20 mouse cellular contexts compared by ENCODE assay signal in genomic region chr2:91164991-91165390, GRCm38 (mm10). TPM values are rescaled to one million over a fixed set of nuclear protein-coding genes. Genes with fewer than 3 reads are reported as not detected.
A peak's percentile ranks its signal among the peaks of the same experiment; 100 is the strongest.
DNase-seq lines count a peak whose midpoint lies in the region; ATAC-seq lines count a peak whose summit lies in the region.
"Had no signal": no experiment of that assay in that cellular context is flagged by ENCODE, and none has a peak within 500 bp of the region (broad histone marks: within the 10 kb centered on the region; RNA-seq: fewer than 3 reads in every experiment).

No protein-coding gene starts in this region.

- no peak overlapping the region for H3K4me3 ChIP-seq in liver, embryonic 11.5 days (ENCODE audit: low read depth, low read length)
- no peak overlapping the region for H3K4me3 ChIP-seq in liver, embryonic 15.5 days (replicated peaks)
- H3K4me3 ChIP-seq: embryonic facial prominence, embryonic 13.5 days; forebrain, embryonic 12.5 days; hindbrain, embryonic 10.5 days; intestine, embryonic 15.5 days had no signal

- no peak overlapping the region for H3K4me2 ChIP-seq in liver, embryonic 11.5 days
- H3K4me2 ChIP-seq in liver, embryonic 15.5 days, result no peak overlapping the region
- H3K4me2 ChIP-seq: embryonic facial prominence, embryonic 13.5 days; forebrain, embryonic 12.5 days; hindbrain, embryonic 14.5 days; intestine, embryonic 15.5 days had no signal

- H3K36me3 ChIP-seq in liver, embryonic 11.5 days (ENCODE audit: control insufficient read depth, insufficient read depth, low read length), result peaks cover 3% of the 10 kb centered on the region; the same call in 1 of the 2 replicates
- H3K36me3 ChIP-seq in liver, embryonic 15.5 days (replicated peaks), result peaks cover 60% of the 10 kb centered on the region

- WGBS in liver, embryonic 11.5 days, result 58% methylated on average over 6 of the region's 6 CpGs
- WGBS in liver, embryonic 15.5 days (ENCODE audit: insufficient replicate concordance), result 36% methylated on average over 6 of the region's 6 CpGs

- ATAC-seq in liver, embryonic 11.5 days (replicated peaks; ENCODE audit: low FRiP score), result peak; percentile 83
- ATAC-seq in liver, embryonic 15.5 days (ENCODE audit: insufficient read depth), result peak; percentile 77
- peak; percentile 93 for ATAC-seq in megakaryocyte-erythroid progenitor cell, adult 5-6 weeks (replicated peaks; ENCODE audit: low FRiP score, low TSS enrichment, poor library complexity, severe bottlenecking)
- ATAC-seq: forebrain, embryonic 16.5 days; intestine, embryonic 15.5 days had no signal

- no peak overlapping the region for H3K9ac ChIP-seq in liver, embryonic 11.5 days (ENCODE audit: low read depth, low read length)
- no peak overlapping the region for H3K9ac ChIP-seq in liver, embryonic 15.5 days
- H3K9ac ChIP-seq: embryonic facial prominence, embryonic 13.5 days; forebrain, embryonic 12.5 days; hindbrain, embryonic 14.5 days; intestine, embryonic 15.5 days had no signal

- H3K9me3 ChIP-seq in liver, embryonic 11.5 days (ENCODE audit: control insufficient read depth, low read length), result no peaks in the 10 kb centered on the region
- no peaks in the 10 kb centered on the region for H3K9me3 ChIP-seq in liver, embryonic 15.5 days (replicated peaks)
- H3K9me3 ChIP-seq: embryonic facial prominence, embryonic 13.5 days; forebrain, embryonic 12.5 days; hindbrain, embryonic 10.5 days; intestine, embryonic 15.5 days had no signal

- DNase-seq in c-Kit-positive CD71-positive TER-119-negative erythroid progenitor cells, embryonic 14.5 days (ENCODE audit: low read depth), result peak; percentile 44
- no peak for DNase-seq in liver, embryonic 11.5 days (ENCODE audit: low spot score)
- no peak for DNase-seq in right cerebral cortex, postnatal 25 days
- DNase-seq in embryo, embryonic 10 days (ENCODE audit: low spot score), result no peak
- DNase-seq in adrenal gland, adult 18-20 months (ENCODE audit: low spot score in 2 of 2), result no peak
- DNase-seq: adrenal gland, postnatal 25 days; cerebellum, adult 11-12 months; cerebellum, adult 9-10 months; cerebellum, postnatal 25 days; gastrocnemius, postnatal 36 days; heart, adult 11 months; heart, postnatal 14 days had no signal

- no peak overlapping the region for H3K27ac ChIP-seq in liver, embryonic 11.5 days (ENCODE audit: low read depth, low read length)
- H3K27ac ChIP-seq in liver, embryonic 15.5 days (replicated peaks), result no peak overlapping the region
- H3K27ac ChIP-seq: embryonic facial prominence, embryonic 13.5 days; forebrain, embryonic 12.5 days; hindbrain, embryonic 10.5 days; hindbrain, embryonic 14.5 days; intestine, embryonic 15.5 days had no signal

- peaks cover 18% of the 10 kb centered on the region for H3K4me1 ChIP-seq in liver, embryonic 11.5 days (replicated peaks; ENCODE audit: control insufficient read depth, insufficient read depth, low read length)
- H3K4me1 ChIP-seq in liver, embryonic 15.5 days (replicated peaks), result peaks cover 26% of the 10 kb centered on the region
- H3K4me1 ChIP-seq: embryonic facial prominence, embryonic 13.5 days; forebrain, embryonic 12.5 days; hindbrain, embryonic 10.5 days; intestine, embryonic 15.5 days had no signal

- H3K27me3 ChIP-seq in liver, embryonic 11.5 days (replicated peaks; ENCODE audit: control insufficient read depth, insufficient read depth, low read length), result no peaks in the 10 kb centered on the region
- H3K27me3 ChIP-seq in liver, embryonic 15.5 days, result no peaks in the 10 kb centered on the region
- H3K27me3 ChIP-seq: embryonic facial prominence, embryonic 13.5 days; forebrain, embryonic 12.5 days; intestine, embryonic 15.5 days had no signal

RNA-seq across cellular contexts. Expression of gene Madd, which starts 18.6 kb away (rescaled TPM):
- polyA plus RNA-seq in liver, embryonic 11.5 days (2014; fragmentation: Nextera tagmentation; extraction: Ambion mirVana), result 13.7 and 14.0 TPM in 2 replicates
- polyA plus RNA-seq in liver, embryonic 15.5 days (2015; fragmentation: Nextera tagmentation; extraction: Ambion mirVana), result 6.3 and 6.9 TPM in 2 replicates
- 35.5 and 48.2 TPM in 2 replicates for total RNA-seq in megakaryocyte-erythroid progenitor cell, adult 5-6 weeks (2014; fragmentation: Nextera tagmentation)
- 21.9 and 26.1 TPM in 2 replicates for total RNA-seq in megakaryocyte-erythroid progenitor cell, adult 5-6 weeks (2017)
- 10 to 100 TPM; 22.2 TPM for total RNA-seq in adrenal gland, adult 18-20 months (2021)

RNA-seq across cellular contexts. Expression of gene Nr1h3, which starts 37.6 kb away (rescaled TPM):
- 12.2 and 14.6 TPM in 2 replicates for polyA plus RNA-seq in liver, embryonic 11.5 days (2014; fragmentation: Nextera tagmentation; extraction: Ambion mirVana)
- polyA plus RNA-seq in liver, embryonic 15.5 days (2015; fragmentation: Nextera tagmentation; extraction: Ambion mirVana), result 20.4 and 21.0 TPM in 2 replicates
- 1.5 TPM in 1 of 2 replicates, not detected in the other for total RNA-seq in megakaryocyte-erythroid progenitor cell, adult 5-6 weeks (2014; fragmentation: Nextera tagmentation)
- total RNA-seq in megakaryocyte-erythroid progenitor cell, adult 5-6 weeks (2017), result not detected in 2 replicates
- 10 to 100 TPM; 22.2 to 53.1 TPM for total RNA-seq in adrenal gland, adult 18-20 months (2021)

RNA-seq across cellular contexts. Expression of gene Acp2, which starts 37.7 kb away (rescaled TPM):
- 16.2 and 17.8 TPM in 2 replicates for polyA plus RNA-seq in liver, embryonic 11.5 days (2014; fragmentation: Nextera tagmentation; extraction: Ambion mirVana)
- polyA plus RNA-seq in liver, embryonic 15.5 days (2015; fragmentation: Nextera tagmentation; extraction: Ambion mirVana), result 9.9 and 10.1 TPM in 2 replicates
- 10.9 and 11.4 TPM in 2 replicates for total RNA-seq in megakaryocyte-erythroid progenitor cell, adult 5-6 weeks (2014; fragmentation: Nextera tagmentation)
- total RNA-seq in megakaryocyte-erythroid progenitor cell, adult 5-6 weeks (2017), result 8.8 and 21.9 TPM in 2 replicates
- total RNA-seq in adrenal gland, adult 18-20 months (2021), result 10 to 100 TPM; 38.5 to 43.7 TPM

RNA-seq across cellular contexts. Expression of gene Mybpc3, which starts 47.0 kb away (rescaled TPM):
- 1.2 and 5.0 TPM in 2 replicates for polyA plus RNA-seq in liver, embryonic 11.5 days (2014; fragmentation: Nextera tagmentation; extraction: Ambion mirVana)
- polyA plus RNA-seq in liver, embryonic 15.5 days (2015; fragmentation: Nextera tagmentation; extraction: Ambion mirVana), result 0.15 and 0.17 TPM in 2 replicates
- total RNA-seq in megakaryocyte-erythroid progenitor cell, adult 5-6 weeks (2014; fragmentation: Nextera tagmentation), result not detected in 2 replicates
- total RNA-seq in megakaryocyte-erythroid progenitor cell, adult 5-6 weeks (2017), result 0.42 TPM in 1 of 2 replicates, not detected in the other
- under 1 TPM; 0.07 to 0.19 TPM for total RNA-seq in adrenal gland, adult 18-20 months (2021)
- total RNA-seq: adrenal gland, postnatal 25 days; gastrocnemius, postnatal 36 days had no signal
- polyA plus RNA-seq: forebrain, embryonic 16.5 days; hindbrain, embryonic 10.5 days; hindbrain, embryonic 14.5 days had no signal

Comparison
In these comparisons a context has a peak if more than half of its experiments do, and no peak if none do; other contexts are left out.
1. RNA of gene Nr1h3, which starts 37.6 kb away (total RNA-seq): 22.2 to 53.1 TPM in adrenal gland, adult 18-20 months; 1.5 TPM in megakaryocyte-erythroid progenitor cell, adult 5-6 weeks; every median in the first group is over 4 times any median in the second.
2. Peak in every context shown above with its lines, with median percentiles within 50 percentile points of each other: ATAC-seq.